Mouse (Mus musculus) CD4-positive naive resting alpha-beta T cell, adult 76 days (primary cell): ENCODE data around the gene Sdr42e1. TPM values are rescaled to one million over a fixed set of nuclear protein-coding genes. Genes with fewer than 3 reads are reported as not detected.

Experiments used
- total RNA-seq: library from RNA; stranded (reverse); gene quantifications from one replicate; pipeline ENCODE4 v1.2.4, GENCODE M21; 2023

The Sdr42e1 gene
- total RNA-seq, result 1.2 TPM

DNA sequence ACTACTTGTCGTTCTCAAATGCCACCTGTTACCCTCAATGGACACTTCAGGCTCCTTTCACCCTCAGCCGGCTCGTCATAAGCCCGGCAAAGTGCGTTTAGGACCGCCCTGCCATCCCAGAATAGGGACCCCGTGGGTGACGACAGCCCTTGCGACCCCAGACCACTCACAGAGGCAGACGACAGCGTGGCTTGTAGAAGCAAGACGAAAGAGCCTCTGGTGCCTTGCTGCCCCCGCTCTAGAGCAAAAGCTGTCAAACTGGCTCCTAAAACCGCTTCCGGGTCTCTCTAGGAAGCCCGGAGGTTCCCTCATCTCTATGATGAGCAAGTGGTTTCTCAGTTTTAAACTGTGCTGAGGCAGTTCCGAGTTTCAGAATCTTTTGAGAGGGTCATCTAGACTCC is at the start of gene Sdr42e1:
Sdr42e1 (minus strand) TSS at position 260 of the 401 bp plus-strand sequence.

DNA sequence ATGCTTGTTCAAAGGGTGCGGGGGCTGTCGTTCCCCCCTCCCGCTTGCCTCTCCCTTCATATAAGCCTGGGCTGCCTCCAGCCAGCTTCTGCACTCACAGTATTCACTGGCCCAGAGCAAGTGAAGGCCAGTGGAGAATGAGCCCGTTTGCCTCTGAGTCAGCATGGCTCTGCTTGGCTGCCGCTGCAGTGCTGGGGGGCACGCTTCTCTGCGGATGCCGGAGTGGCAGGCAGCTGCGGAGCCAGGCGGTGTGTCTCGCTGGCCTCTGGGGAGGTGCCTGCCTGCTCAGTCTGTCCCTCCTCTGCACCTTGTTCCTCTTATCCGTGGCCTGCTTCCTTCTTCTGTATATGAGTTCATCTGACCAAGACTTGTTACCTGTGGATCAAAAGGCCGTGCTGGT is 28.4 kb upstream of the Sdr42e1 start, which contains the start of gene Hsd17b2:
Hsd17b2 (plus strand) TSS at position 46 of the 400 bp plus-strand sequence.

Other genes starting within 250 kb of the Sdr42e1 start
- gene Plcg2, start 175.4 kb downstream of the Sdr42e1 start, total RNA-seq, result 19.2 TPM
- not detected for gene Hsd17b2, start 28.2 kb upstream of the Sdr42e1 start, total RNA-seq
- gene Mphosph6, start 128.3 kb upstream of the Sdr42e1 start, total RNA-seq, result 26.6 TPM